Mouse (Mus musculus) cerebellum, adult 11 months (tissue): ENCODE results near the gene Catip.
"Not testable (repeated sequence)": the region's sequence is repeated elsewhere in the genome, so short reads cannot be mapped to it uniquely, and the experiment has no call there.

Source experiments
- DNase-seq: peaks from one replicate; pipeline ENCODE4 v3.0.0; 2022

Gene Catip

DNA sequence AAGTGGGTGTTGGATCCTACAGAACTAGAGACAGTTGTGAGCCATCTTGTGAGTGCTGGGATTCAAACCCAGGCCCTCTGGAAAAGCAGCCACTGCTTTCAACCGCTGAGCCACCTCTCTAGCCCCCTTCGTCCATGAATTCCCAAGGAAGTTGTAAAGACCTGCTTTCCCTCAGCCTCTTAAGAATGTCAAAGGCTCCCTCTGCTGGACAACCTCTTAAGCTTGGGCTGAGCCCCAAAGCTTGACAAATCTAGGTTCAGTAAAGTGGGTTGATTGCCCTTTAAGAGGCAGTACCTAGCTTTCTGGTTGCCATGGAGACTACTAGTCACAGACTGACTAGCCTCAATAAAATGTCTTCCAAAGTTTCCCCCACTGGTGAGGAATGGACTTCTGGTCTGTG lies at the start of gene Catip:
TSS of gene Catip (plus strand) at position 297 of the 400 bp plus-strand sequence.
- peak; percentile 64 for DNase-seq

- peak; percentile 58 for DNase-seq
Measured at GRCm38 (mm10) chr1:74313049-74313692, 48.7 kb upstream of the Catip start.

DNA sequence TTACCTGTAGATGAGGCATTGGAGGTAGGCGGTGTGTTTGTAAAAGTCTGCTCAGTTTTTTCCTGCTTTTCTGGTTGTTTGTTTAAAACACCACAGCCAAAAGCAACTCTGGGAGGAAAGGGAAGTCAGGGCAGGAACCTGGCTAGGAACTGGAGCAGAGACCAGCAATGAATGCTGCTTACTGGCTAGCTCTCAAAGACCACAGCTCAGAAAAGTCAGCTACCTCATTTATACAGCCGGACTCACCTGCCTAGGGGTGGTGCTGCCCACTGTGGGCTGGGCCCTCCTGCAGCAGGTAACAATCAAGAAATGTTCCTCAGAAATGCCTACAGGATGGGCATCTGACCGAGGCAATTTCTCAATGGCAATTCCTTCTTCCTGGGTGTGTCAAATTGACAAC lies 47.1 kb upstream of the Catip start:
- no peak for DNase-seq

DNA sequence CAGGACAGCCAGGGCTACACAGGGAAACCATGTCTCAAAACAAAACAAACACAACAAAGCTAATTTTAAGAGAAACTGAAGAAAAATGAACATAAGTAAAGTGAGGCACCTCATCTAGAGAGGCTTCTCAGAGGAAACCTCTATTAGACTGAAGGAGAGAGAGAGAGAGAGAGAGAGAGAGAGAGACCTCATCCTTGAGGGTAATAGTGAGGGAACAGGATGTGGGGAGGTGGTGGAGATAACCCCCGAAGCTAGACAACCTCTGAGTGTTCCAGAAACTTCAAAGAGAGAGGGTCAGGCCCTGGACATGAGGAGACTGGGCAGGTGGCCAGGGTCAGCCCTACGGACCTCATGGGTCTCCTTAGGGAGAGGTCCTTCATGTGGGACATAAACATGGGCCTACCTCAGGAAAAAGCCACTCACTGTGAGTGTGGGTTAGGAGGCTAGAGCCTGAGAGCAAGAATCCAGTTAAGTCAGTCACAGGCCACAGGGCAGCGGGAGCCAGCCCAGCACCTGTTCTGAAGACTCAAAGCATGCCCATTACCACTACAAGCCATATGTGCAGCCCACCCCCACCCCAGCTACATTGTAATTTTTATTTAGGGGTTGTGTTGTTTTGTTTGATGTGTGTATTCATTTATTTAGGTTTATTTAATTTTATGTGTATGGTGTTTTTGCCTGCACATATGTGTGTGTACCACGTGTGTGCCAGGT lies 45.6 kb upstream of the Catip start:
- no peak for DNase-seq

GRCm38 (mm10) chr1:74318711-74319110 lies 43.2 kb upstream of the Catip start:
- no peak for DNase-seq

DNA sequence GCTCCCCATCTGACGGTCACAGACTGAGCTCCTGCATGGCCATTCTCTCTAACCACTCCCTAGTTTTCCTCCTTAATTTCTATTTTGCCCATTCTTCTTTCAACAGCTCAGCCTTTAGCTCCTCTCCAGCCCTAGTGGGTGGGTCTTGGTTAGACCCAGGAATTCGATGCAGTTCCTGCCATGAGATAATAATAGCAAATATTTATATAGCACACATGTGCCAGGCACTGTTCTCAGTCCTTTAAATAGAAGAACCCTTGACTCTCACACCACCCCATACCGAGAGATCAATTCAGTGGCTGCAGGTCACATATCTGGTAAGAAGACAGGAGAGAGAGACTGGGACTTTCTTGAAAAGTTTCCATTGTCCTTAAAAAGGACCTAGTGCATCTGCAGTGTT lies 40.5 kb upstream of the Catip start:
- no peak for DNase-seq

GRCm38 (mm10) chr1:74326916-74327315 lies 35.0 kb upstream of the Catip start:
- not testable (repeated sequence) for DNase-seq

DNA sequence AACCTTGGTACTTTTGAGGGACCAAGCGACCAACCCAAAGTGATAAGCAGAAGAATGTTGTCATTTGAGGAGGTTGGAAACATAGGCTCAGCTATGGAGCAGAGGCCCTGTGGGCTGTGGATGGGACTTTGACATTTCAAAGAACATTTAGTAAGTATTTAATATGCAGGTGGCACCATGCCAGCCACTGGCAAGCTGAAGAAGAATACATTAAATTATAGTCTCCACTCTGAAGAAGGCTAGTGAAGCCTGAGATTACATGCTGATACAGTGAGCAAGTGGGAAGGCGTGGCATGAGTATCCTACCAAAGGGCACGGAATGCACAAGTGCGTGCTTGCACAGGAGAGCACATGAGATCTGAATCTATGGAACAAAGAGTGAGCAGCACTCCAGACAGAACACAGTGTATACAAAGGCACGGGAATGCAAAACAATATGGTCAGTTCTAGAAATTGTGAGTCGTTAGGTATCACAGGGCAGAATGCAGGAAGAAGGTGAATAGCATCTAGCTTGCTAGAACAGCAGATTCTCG lies 31.9 kb upstream of the Catip start:
- no peak for DNase-seq

DNA sequence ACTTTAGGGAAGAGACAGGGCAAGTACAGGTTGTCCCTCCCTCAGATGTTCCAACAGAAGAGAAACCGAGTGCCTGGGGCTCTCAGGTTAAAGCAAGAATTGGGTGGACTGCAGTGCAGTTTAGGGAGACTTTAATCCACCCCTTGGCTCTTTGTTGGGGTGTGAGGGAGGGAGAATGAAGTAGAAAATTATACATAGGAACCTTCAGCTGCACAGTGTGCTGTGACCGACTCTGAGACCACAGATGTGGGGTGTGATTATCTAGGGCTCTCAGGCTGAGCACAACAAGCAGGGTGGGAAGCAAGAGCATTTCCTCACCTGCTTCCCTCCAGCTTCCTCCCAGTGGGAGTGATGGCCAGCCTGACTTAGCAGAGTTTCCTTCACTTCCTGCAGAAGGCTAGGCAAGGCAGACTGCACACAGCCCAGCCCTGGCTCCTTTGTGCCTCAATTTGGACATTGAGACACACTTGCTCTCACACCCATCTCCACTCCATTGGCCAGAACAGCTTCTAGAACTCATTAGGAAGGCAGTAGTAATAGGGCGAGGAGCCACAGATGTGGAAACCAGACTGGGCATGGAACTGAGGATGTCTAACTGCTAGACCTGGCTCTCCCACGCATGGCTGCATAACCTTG lies 30.7 kb upstream of the Catip start:
- DNase-seq, result no peak

DNA sequence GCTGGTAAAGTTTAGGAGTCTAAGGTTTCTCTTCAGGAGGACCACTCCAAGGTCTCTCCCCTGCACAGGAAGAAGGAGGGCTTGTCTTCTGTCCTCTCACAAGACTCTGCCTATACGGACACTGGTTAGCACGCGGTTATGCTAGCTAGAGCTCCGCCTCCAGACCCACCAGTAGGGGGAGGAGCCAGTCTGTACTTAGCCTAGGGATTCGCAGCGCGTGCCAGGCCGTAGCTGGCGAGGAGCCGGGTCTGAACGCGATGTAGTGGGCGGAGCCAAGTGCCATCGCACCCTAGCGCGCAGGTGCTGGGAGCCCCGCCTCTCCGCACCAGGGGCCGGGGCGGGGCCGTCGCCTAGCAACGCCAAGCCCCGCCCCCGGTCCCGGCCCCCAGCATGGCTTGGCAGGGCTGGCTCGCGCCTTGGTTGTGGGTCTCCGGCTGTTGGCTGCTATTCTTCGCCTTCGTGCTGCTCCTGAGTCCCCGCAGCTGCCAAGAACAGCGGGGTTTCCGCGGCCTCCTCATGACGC lies 29.6 kb upstream of the Catip start:
- peak; percentile 95 for DNase-seq

- peak; percentile 40 for DNase-seq
Measured at GRCm38 (mm10) chr1:74332930-74333329, 29.0 kb upstream of the Catip start.

DNA sequence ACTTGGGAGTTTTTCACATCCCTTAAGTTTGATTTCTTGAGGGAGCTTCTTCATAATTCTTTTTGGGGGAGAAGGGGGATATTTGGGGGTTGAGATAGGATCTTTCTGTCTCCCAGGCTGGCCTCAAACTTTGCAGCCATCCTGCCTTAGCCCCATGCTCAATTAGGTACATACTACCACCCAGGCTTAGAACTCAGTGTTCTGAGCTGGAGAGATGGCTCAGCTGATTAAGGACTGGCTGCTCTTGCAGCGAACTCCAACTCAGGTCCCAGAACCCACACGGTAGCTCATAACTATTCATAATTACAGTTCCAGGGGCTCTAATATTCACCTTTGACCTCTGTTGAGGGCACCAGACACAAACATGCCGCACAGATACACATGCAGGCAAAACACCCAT lies 27.3 kb upstream of the Catip start:
- DNase-seq, result no peak

- no peak for DNase-seq
Measured at GRCm38 (mm10) chr1:74335033-74335432, 26.9 kb upstream of the Catip start.

DNA sequence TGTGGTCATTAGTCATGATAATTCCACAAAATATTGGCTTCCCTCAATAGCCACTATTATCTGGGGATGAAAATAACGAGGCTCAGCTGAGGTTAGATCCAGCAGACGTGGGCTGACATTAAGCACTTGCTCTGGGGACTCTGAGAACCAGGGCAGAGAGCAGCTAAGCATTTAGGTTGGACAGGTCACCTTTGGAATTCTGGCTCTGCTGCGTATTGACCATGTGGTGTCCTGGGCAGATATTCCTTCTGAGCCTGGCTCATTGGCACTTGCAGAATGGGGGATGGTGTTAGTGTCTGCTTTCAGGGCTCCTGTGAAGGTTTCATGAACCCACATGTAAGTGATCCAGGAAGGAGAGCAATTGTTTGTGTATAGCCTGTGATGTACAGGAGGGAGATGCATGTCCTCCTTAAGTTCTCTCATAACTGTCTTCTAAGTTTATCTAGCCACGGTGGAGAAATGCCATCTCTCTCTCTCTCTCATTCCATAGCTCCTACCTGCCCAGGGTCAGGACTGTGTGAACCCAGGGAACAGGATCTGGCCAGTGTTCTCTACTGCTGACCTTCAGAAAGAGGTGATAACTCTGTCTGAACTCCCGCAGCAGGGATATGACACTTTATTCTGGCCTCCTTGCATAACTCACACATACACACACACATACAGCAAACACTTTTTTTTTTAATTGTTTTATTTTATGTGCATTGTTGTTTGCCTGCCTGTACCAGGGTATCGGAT lies 26.3 kb upstream of the Catip start:
- no peak for DNase-seq

DNA sequence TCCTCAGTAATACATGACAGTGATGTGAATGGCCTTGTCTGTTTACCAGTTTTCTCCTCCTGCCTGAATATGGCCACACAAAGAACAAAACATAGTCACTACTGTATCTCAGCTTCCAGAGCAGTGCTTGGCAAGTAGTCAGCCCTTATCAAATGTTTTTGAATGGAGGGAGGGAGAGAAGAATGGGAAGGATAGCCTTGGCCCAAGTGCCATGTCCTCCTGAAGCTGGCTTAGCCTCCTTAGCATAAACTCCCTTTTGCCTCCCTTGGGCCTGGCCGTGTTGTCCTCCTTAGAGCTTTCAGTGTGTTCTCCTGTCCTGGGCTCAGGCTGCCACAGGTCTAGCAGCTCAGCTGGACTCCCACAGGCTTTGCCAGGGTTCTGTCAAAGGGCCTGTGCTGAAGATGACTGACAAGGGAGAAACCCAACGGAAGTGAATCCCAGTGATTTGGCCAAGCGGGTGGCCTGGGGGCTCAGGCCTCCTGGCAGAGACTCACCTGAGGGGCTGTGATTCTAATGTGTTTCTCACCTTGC lies 24.6 kb upstream of the Catip start:
- DNase-seq, result no peak

DNA sequence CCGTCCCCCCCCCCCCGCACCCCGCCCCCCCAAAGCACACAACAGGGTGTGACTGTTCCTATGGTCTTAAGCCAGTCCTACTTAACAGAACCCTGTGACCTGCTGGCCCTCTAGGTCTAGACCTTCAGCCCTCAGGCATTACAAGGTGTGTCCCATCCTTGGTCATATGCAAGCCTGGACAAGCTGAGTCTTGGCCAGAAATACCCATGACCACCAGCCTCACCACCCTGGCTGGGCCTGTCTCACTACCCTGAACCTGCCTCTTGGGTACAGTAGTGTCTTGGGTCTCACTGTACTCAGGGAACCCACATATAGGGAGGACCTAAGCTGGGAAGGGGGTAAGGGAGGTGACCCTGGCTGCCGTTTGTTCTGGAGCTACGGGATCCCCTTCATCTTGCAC lies 23.9 kb upstream of the Catip start:
- no peak for DNase-seq

GRCm38 (mm10) chr1:74338626-74339025 lies 23.3 kb upstream of the Catip start:
- no peak for DNase-seq

- no peak for DNase-seq
Measured at GRCm38 (mm10) chr1:74339917-74340316, 22.0 kb upstream of the Catip start.

- peak; percentile 33 for DNase-seq
Measured at GRCm38 (mm10) chr1:74340361-74340764, 21.5 kb upstream of the Catip start.

DNA sequence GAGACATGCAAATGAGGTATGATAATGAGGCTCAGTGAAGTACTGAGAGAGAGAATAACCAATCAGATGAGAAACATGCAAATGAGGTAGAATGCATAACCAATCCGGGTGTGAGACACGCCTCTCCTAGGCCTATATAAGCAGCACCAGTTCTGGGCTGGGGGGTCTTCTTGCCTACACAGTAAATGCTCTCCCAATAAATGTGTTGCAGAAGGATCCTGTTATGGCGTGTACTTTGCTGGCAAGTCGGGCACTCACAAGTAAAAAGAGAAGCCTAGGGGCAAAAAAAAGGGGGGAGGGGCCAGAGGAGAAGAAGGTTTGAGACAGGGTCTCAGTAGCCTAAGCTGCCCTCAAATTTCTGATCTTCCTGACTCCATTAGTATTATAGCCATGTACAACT lies 20.9 kb upstream of the Catip start:
- not testable (repeated sequence) for DNase-seq

- no peak for DNase-seq
Measured at GRCm38 (mm10) chr1:74341898-74342297, 20.0 kb upstream of the Catip start.

DNA sequence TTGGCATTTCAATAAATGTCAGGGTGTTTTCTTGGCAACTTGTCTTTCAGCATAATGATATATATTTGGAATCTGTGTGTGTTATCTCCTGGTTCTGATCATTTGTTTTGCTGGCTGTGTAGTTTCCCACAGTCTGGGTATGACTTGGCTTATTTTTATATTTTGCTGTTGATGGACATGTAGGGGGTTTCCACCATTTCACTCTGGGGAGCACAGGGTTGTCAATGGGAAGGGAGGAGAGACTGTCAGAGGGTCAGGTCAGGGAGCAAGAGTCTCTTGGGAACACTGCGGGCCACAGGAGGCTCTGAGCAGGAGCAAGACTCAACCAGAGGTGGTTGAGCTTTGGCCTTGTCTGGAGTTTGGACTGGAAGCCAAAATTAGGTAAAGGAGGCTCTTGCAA lies 19.6 kb upstream of the Catip start:
- no peak for DNase-seq

DNA sequence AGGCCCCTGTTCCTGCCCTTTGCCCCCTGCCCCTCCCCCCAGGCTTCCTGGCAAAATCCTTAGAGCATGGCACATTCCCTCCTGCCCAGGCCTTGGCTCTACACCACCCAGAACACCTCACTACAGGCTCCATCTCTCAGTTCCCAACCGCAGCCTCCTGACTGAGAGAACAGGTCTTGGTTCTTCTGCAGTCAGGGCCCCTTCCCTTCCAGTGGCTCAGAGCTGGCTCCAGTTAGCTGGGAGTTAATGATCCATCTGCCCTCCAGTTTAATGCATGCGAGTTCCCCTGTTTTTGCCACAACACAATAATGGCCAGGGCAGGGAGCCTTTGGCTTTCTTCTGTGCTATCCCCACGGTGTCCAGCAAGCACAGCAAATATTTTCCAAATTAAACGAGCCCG lies 18.7 kb upstream of the Catip start:
- no peak for DNase-seq
